Mouse (Mus musculus) inflammation-experienced regulatory T-cells, adult 6 months (primary cell): Measurements from ENCODE around the gene Tprgl. TPM values are rescaled to one million over a fixed set of nuclear protein-coding genes. Genes with fewer than 3 reads are reported as not detected.

Experiments used
- ATAC-seq: one replicate; pipeline ENCODE4 v1.8.0; 2017
- polyA plus RNA-seq, 3 experiments: library from polyadenylated mRNA; unstranded; fragments of 100-300 nt; shearing (Covaris generic); gene quantifications; one replicate each; pipeline ENCODE4 v1.2.1; 2017

Tprgl gene
- polyA plus RNA-seq, 3 experiments from 2014 or later: 21.9 to 30.4 (median 25.3) TPM

GRCm38 (mm10) chr4:154116421-154116820 lies 44.0 kb downstream of the Tprgl start:
- ATAC-seq: no peak

GRCm38 (mm10) chr4:154109850-154110243 lies 50.6 kb downstream of the Tprgl start:
- no peak for ATAC-seq

- ATAC-seq: no peak
Observed at GRCm38 (mm10) chr4:154109216-154109849, 51.1 kb downstream of the Tprgl start.

Other genes starting within 250 kb of the Tprgl start
- 100 to 1,000 TPM in 1 of 3 experiments, 10 to 100 TPM in 2; 92.0 to 101 (median 97.8) TPM for gene A430005L14Rik, start 203.4 kb downstream of the Tprgl start, polyA plus RNA-seq
- 10 to 100 TPM; 14.3 to 15.9 (median 15.5) TPM for gene Dffb, start 185.5 kb downstream of the Tprgl start, polyA plus RNA-seq
- gene Cep104, start 185.5 kb downstream of the Tprgl start, polyA plus RNA-seq: 1 to 10 TPM; 3.3 to 4.2 (median 3.6) TPM
- gene Lrrc47, start 148.9 kb downstream of the Tprgl start, polyA plus RNA-seq: 1 to 10 TPM; 4.8 to 6.2 (median 6.2) TPM
- 1 to 10 TPM in 1 of 3 experiments, under 1 TPM in 1, not detected in 1; 0.66 to 1.3 TPM for gene Smim1, start 134.4 kb downstream of the Tprgl start, polyA plus RNA-seq
- not detected for gene Ccdc27, start 118.0 kb downstream of the Tprgl start, polyA plus RNA-seq
- under 1 TPM in 1 of 3 experiments, not detected in 2; 0.34 TPM for gene Trp73, start 20.5 kb downstream of the Tprgl start, polyA plus RNA-seq
- 10 to 100 TPM; 24.9 to 35.1 (median 30.7) TPM for gene Wrap73, start 18.3 kb downstream of the Tprgl start, polyA plus RNA-seq
- gene Megf6, start 10.1 kb upstream of the Tprgl start, polyA plus RNA-seq: not detected
- gene Arhgef16, start 141.0 kb upstream of the Tprgl start, polyA plus RNA-seq: 1 to 10 TPM in 2 of 3 experiments, under 1 TPM in 1; 0.38 to 8.2 (median 5.6) TPM
- not detected for gene B230104I21Rik, start 175.5 kb upstream of the Tprgl start, polyA plus RNA-seq